Mouse (Mus musculus): ENCODE measurements at regions not wholly inside any gene's neighbourhood (a gene's known extent, or its start where the extent isn't known, plus 50 kb on each side); places are given as distances from the start of the nearest gene placed in this dataset.

DNA sequence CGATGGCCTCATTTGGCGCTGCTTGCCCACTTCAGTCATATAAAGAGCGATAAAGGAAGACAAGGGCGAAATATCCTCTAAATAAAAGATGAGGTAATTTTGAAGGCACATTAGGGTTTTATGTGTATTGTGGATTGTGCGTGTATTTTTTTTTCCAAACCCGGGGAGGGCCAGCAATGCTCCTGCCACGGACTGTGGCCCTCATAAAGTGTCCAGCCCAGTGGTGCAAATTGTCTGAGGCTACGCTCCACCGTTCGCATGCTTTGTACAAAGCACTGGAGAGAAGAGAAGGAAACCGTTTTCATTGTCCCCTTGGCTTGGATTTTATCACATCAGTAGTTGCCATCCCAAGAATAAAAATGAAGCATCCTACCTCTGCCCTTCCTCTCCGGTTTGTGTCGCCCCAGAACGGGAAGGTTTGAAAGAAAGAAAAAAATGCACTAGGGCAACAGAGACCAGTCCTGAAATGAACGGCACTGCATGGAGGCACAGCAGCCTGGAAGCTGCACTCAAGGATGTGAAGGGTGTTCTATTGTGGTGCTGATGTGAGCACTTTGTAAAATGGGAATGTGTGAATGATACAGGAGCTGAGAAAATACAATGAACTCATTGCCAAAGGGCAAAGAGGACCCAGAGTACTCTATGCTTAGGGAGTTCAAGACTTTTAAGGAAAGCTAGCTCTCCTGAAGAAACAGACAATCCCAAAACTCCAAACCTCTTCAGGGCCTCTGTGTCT lies 1004.7 kb upstream of the A1bg start:
- no peak for DNase-seq (ENCODE audit: low read depth)

DNA sequence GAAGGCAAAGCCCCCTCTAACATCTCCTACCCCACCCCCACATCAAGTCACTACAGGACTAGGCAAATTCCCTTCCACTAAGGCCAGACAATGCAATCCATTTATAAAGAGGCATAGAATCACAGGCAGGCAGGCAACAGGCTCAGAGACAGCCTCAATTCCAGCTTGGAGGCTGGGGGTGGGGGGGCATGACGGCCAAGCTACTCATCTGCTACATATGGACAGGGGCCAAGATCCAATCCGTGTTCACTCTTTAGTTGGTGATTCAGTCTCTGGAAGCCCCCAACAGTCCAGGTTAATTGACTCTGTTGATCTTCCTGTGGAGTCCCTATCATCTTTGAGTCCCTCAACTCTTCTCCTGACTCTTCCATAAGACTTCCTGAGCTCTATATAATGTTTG lies 997.2 kb upstream of the A1bg start:
- no peak for DNase-seq (ENCODE audit: low read depth)

DNA sequence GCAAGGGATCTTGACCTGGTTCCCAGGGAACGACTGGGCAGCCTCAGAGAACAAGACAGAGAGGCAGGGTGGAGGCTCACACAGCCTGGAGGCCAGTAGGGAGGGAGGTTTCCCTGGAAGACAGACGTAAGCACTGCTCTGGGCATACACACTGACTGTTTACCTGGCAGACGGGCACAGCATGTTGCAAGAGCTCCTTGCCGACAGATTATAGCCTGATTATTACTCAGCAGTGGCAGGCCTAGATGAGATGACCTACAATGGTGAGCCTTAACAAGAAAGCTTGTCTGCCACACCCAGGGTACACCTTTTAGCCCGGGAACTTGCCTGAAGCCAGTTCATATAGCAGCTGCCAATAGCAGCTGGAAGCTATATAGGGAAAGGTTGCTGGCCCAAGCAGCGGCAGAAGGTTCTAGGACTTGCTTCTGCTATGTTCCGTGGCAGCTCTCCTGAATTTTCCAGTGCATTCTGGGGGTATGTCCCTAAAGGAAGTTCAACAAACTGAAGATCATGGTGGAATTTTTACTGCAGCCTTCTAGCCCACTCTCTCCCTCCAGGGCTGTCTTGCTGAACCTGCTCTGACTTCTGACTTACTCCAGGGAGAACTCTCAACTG lies 990.8 kb upstream of the A1bg start:
- no peak for DNase-seq (ENCODE audit: low read depth)

DNA sequence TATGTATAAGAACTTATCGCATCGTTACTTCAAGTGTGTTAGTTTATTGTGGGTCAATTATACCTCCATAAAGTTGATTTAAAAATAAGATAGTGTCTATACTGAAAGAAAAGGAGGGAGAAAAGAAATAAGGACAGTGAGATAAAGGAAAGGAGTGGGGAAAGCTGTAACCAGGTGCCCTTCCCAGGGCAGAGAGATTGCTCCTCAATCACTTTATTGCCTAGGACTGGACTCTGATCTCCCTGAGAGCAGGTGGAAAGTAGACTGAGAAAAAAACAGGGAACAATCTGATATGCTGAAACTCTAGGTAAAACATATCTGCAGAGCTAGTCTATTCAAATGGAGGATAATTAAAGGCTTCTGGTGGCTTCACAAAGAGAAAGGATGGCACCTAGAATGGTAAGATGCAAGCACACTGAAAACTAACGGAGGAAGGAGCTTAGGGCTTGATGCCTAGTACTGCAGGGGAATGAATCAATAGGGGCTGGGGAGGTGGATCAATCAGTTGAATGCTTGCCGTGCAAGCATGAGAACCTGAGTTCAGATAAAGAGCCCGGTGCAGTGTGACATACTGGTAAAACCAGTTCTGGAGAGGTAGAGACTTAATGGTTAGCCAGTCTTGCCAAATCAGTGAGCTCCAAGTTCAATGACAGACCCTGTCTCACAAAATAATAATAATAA lies 982.5 kb upstream of the A1bg start:
- DNase-seq (ENCODE audit: low read depth) = no peak

- no peak for DNase-seq (ENCODE audit: low read depth)
Measured at GRCm38 (mm10) chr15:61899809-61900208, 977.0 kb upstream of the A1bg start.

- DNase-seq (ENCODE audit: low read depth) = no peak
Measured at GRCm38 (mm10) chr15:61897566-61897965, 974.8 kb upstream of the A1bg start.

- no peak for DNase-seq (ENCODE audit: low read depth)
Measured at GRCm38 (mm10) chr15:61890330-61890729, 967.5 kb upstream of the A1bg start.

- no peak for DNase-seq (ENCODE audit: low read depth)
Measured at GRCm38 (mm10) chr15:61888569-61889326, 965.9 kb upstream of the A1bg start.

GRCm38 (mm10) chr15:61879408-61879807 lies 956.6 kb upstream of the A1bg start:
- no peak for DNase-seq (ENCODE audit: low read depth)

GRCm38 (mm10) chr15:61873047-61873446 lies 950.2 kb upstream of the A1bg start:
- DNase-seq (ENCODE audit: low read depth) = no peak

GRCm38 (mm10) chr15:61860759-61861158 lies 937.9 kb upstream of the A1bg start:
- DNase-seq (ENCODE audit: low read depth) = no peak

DNA sequence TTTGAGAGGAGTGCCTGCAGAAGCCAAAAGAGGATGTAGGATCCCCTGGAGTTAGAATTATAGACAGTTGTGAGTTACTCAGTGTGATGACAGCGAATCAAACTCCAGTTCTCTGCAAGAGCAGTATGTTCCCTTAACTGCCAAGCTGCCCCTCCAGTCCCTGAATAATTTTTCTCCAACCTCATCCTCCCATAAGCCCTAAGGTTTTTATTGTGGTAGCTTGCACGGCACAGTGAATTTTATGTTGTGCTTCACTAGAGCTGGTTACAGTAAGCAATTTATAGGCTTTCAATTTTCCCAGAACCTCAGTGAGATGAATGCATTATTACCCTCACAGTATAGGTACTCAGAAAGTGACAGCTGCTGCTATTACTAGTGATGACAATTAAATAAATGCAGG lies 933.1 kb upstream of the A1bg start:
- DNase-seq (ENCODE audit: low read depth) = no peak

DNA sequence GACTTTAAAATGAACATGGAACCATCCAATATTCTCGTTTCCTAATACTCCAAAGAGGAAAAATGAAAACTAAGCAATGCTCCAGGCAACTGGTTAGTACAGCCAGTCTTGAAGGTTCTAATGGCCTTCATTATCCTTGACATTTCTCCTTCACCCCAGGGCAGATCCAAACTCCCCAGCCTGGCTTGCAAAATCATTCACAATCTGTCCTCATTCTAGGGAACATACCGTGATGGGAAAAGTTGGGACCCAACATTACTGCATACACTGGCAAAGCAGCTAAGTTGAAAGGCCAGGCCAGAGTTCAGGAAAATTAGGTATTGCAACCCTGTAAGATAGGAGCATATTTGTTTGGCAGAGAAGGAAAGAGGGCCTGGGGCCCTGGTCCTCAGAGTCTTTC lies 889.9 kb upstream of the A1bg start:
- DNase-seq (ENCODE audit: low read depth) = no peak

DNA sequence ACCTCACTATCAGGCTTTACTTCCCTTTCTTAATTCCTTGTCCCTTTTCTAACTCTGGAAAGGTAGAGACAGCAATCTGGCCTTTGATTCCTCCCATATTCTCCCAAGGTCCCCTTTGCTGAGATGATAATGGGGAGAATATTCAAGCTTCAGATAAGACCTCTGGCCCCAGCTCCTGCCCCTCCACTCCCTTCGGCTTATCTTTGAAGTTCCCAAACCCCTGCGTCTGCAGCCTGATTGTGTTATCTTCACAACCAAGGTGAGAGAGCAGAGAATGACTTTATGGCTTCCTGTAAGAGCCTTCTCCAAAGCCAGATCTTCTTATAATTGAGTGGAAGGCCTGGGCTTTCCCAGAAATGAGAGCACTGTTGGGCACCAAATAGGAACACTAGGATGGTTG lies 882.6 kb upstream of the A1bg start:
- no peak for DNase-seq (ENCODE audit: low read depth)

DNA sequence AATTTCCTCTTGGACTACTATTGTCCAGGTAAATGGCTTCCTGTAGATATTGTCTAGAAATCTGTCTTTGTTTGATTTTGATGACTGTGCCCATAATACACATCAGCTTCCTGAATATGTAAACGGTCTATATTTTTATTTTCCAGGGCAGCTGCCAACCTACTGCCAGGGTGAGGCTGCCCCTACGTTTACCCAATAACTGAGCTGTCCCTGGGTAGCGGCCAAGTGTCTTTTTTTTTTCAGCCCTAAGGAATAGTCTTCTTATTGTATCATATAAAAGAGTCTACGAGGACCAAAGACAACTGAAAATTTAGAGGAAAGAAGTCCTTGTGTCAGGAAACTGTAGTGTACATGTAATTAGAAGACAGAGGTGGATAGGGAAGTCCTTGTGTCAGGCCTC lies 877.3 kb upstream of the A1bg start:
- no peak for DNase-seq (ENCODE audit: low read depth)

- no peak for DNase-seq (ENCODE audit: low read depth)
Measured at GRCm38 (mm10) chr15:61797827-61798226, 875.0 kb upstream of the A1bg start.

- no peak for DNase-seq (ENCODE audit: low read depth)
Measured at GRCm38 (mm10) chr15:61794506-61794905, 871.7 kb upstream of the A1bg start.

GRCm38 (mm10) chr15:61789847-61790562 lies 867.2 kb upstream of the A1bg start:
- no peak for DNase-seq (ENCODE audit: low read depth)

DNA sequence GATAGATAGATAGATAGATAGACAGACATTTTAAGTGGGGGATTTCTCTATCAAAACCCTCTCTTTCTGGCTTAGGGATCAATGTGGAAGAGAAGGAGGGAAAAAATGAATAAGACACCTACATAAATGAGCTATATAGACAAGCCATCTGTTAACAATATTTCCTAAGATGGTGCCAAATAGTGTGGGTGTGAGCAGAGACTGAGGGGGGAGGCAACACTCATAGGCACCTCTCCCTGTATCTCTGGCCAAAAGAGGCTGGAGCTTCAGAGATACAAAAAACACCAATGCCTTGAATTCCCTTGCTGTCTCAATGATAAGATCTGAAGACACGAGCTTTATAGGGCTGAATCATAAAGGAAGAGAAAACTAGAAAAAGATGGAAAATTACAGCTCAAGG lies 864.2 kb upstream of the A1bg start:
- DNase-seq (ENCODE audit: low read depth) = no peak

- no peak for DNase-seq (ENCODE audit: low read depth)
Measured at GRCm38 (mm10) chr15:61781531-61781930, 858.7 kb upstream of the A1bg start.

DNA sequence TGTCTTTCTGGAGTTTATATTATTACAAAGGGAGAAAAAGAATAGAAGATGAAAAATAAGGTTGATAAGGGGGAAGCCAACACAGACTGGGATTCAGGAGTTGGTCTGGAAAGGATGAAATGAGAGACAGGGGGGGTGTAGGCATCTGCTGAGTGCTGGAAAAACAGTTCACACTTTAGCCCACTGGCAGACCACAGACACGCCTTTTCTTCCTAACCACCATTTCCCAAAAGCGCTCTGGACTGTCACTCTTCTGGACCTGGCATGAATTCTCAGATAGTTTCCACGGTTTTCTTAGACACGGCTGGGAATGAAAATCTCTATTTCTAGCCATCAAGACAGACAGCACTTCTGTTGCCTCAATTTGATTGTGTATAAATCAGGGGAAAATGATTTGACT lies 850.2 kb upstream of the A1bg start:
- DNase-seq (ENCODE audit: low read depth) = no peak

Measured in naive thymus-derived CD4-positive, alpha-beta T cell, adult 2 months (primary cell).